8 mouse cellular contexts compared by ENCODE assay signal in genomic region chr13:24802131-24802691, GRCm38 (mm10). TPM values are rescaled to one million over a fixed set of nuclear protein-coding genes. Genes with fewer than 3 reads are reported as not detected.
DNase-seq lines count a peak whose midpoint lies in the region; ATAC-seq and TF ChIP-seq lines count a peak whose summit lies in the region.

No protein-coding gene starts in this region.

- no peak for TF ChIP-seq EP300 in liver, postnatal 0 days (IDR thresholded peaks at IDR 0.05; ENCODE audit: low read depth)

- no peak for ATAC-seq in forebrain, postnatal 0 days
- no peak for ATAC-seq in intestine, embryonic 16.5 days
- no peak for ATAC-seq in liver, postnatal 0 days

- H3K4me1 ChIP-seq in forebrain, postnatal 0 days (ENCODE audit: insufficient read depth), result peaks cover 13% of the 10 kb centered on the region
- peaks cover 3% of the 10 kb centered on the region; the same call in 1 of the 2 replicates for H3K4me1 ChIP-seq in intestine, embryonic 16.5 days (ENCODE audit: control insufficient read depth, insufficient read depth, low read length)
- H3K4me1 ChIP-seq in liver, postnatal 0 days (ENCODE audit: insufficient read depth), result peaks cover 18% of the 10 kb centered on the region

- peak in 1 of 2 experiments; percentile 11 for DNase-seq in layer of hippocampus, adult 2 months (ENCODE audit: low spot score in 2 of 2)
- no peak for DNase-seq in layer of hippocampus, adult 9-10 months (ENCODE audit: low spot score)
- DNase-seq in cerebellum, adult 8-10 months, result peak; percentile 37
- peak; percentile 29 for DNase-seq in forebrain, postnatal 0 days
- peak; percentile 64 for DNase-seq in liver, postnatal 0 days
- peak; percentile 38 for DNase-seq in neural tube, embryonic 10.5 days (ENCODE audit: extremely low spot score, low spot score)
- peak; percentile 43 for DNase-seq in thymus, postnatal 0 days (ENCODE audit: low spot score)

- WGBS in forebrain, postnatal 0 days, result under 1% methylated on average over 26 of the region's 26 CpGs
- under 1% methylated on average over 26 of the region's 26 CpGs for WGBS in intestine, embryonic 16.5 days
- under 1% methylated on average over 26 of the region's 26 CpGs for WGBS in liver, postnatal 0 days (ENCODE audit: insufficient replicate concordance)

- peaks cover 6% of the 10 kb centered on the region; the same call in 1 of the 2 replicates for H3K36me3 ChIP-seq in forebrain, postnatal 0 days (ENCODE audit: insufficient read depth)
- H3K36me3 ChIP-seq in intestine, embryonic 16.5 days (ENCODE audit: control insufficient read depth, insufficient read depth, low read length), result no peaks in the 10 kb centered on the region
- peaks cover 22% of the 10 kb centered on the region for H3K36me3 ChIP-seq in liver, postnatal 0 days (replicated peaks; ENCODE audit: insufficient read depth, low read length)

- H3K27me3 ChIP-seq in forebrain, postnatal 0 days (ENCODE audit: insufficient read depth, low read length), result no peaks in the 10 kb centered on the region
- no peaks in the 10 kb centered on the region for H3K27me3 ChIP-seq in intestine, embryonic 16.5 days (replicated peaks; ENCODE audit: control insufficient read depth, insufficient read depth, low read length)
- H3K27me3 ChIP-seq in liver, postnatal 0 days (ENCODE audit: insufficient read depth, low read length), result no peaks in the 10 kb centered on the region

- H3K9me3 ChIP-seq in forebrain, postnatal 0 days (ENCODE audit: low read length), result no peaks in the 10 kb centered on the region
- no peaks in the 10 kb centered on the region for H3K9me3 ChIP-seq in intestine, embryonic 16.5 days (ENCODE audit: control insufficient read depth, low read length)
- H3K9me3 ChIP-seq in liver, postnatal 0 days (ENCODE audit: low read length), result no peaks in the 10 kb centered on the region

- peak overlapping the region; percentile 87 for H3K9ac ChIP-seq in forebrain, postnatal 0 days
- H3K9ac ChIP-seq in intestine, embryonic 16.5 days (ENCODE audit: low read depth, low read length), result peak overlapping the region; percentile 99
- peak overlapping the region; percentile 97 for H3K9ac ChIP-seq in liver, postnatal 0 days (replicated peaks)

- H3K27ac ChIP-seq in layer of hippocampus, adult 2 months, result peak overlapping the region; percentile 93
- peak overlapping the region; percentile 98 for H3K27ac ChIP-seq in forebrain, postnatal 0 days (ENCODE audit: low read depth, low read length)
- H3K27ac ChIP-seq in intestine, embryonic 16.5 days (ENCODE audit: low read length), result peak overlapping the region; percentile 100; the same call in 1 of the 2 replicates
- peak overlapping the region; percentile 99 for H3K27ac ChIP-seq in liver, postnatal 0 days (ENCODE audit: low read depth)

- TF ChIP-seq CTCF in layer of hippocampus, adult 2 months (conservative IDR thresholded peaks at IDR 0.05), result no peak
- TF ChIP-seq CTCF in forebrain, postnatal 0 days (IDR thresholded peaks at IDR 0.05; ENCODE audit: low read depth), result no peak
- TF ChIP-seq CTCF in liver, postnatal 0 days (IDR thresholded peaks at IDR 0.05; ENCODE audit: low read depth), result no peak

- peak overlapping the region; percentile 68 for H3K4me2 ChIP-seq in forebrain, postnatal 0 days (ENCODE audit: low read depth)
- H3K4me2 ChIP-seq in intestine, embryonic 16.5 days (ENCODE audit: low read depth, low read length), result peak overlapping the region; percentile 70
- peak overlapping the region; percentile 87 for H3K4me2 ChIP-seq in liver, postnatal 0 days (ENCODE audit: low read depth, low read length)

- H3K4me3 ChIP-seq in layer of hippocampus, adult 2 months, result peak overlapping the region; percentile 92
- peak overlapping the region; percentile 68 for H3K4me3 ChIP-seq in forebrain, postnatal 0 days (ENCODE audit: low read depth, low read length)
- H3K4me3 ChIP-seq in intestine, embryonic 16.5 days (ENCODE audit: low read length), result peak overlapping the region; percentile 97
- H3K4me3 ChIP-seq in liver, postnatal 0 days (ENCODE audit: low read depth, low read length), result peak overlapping the region; percentile 88

RNA-seq across cellular contexts. Expression of gene BC005537, which starts 0.8 kb away (rescaled TPM):
- 100 to 1,000 TPM; 161 to 169 TPM for total RNA-seq in layer of hippocampus, adult 2 months (2021)
- 64.2 and 68.4 TPM in 2 replicates for total RNA-seq in forebrain, postnatal 0 days (2014; rRNA removed)
- polyA plus RNA-seq in forebrain, postnatal 0 days (2015; fragmentation: Nextera tagmentation; extraction: Ambion mirVana), result 16.1 and 16.9 TPM in 2 replicates
- polyA plus RNA-seq in intestine, embryonic 16.5 days (2015; fragmentation: Nextera tagmentation; extraction: Ambion mirVana), result 9.4 and 9.6 TPM in 2 replicates
- polyA plus RNA-seq in liver, postnatal 0 days (2015; fragmentation: Nextera tagmentation; extraction: Ambion mirVana), result 10.4 and 10.6 TPM in 2 replicates
- 21.6 and 25.6 TPM in 2 replicates for polyA plus RNA-seq in thymus, postnatal 0 days (2015; fragmentation: Nextera tagmentation; extraction: Ambion mirVana)

RNA-seq across cellular contexts. Expression of gene Acot13, which starts 29.1 kb away (rescaled TPM):
- 100 to 1,000 TPM; 103 TPM for total RNA-seq in layer of hippocampus, adult 2 months (2021)
- 25.0 and 29.1 TPM in 2 replicates for total RNA-seq in forebrain, postnatal 0 days (2014; rRNA removed)
- polyA plus RNA-seq in forebrain, postnatal 0 days (2015; fragmentation: Nextera tagmentation; extraction: Ambion mirVana), result 74.2 and 79.4 TPM in 2 replicates
- polyA plus RNA-seq in intestine, embryonic 16.5 days (2015; fragmentation: Nextera tagmentation; extraction: Ambion mirVana), result 201 and 219 TPM in 2 replicates
- 101 and 102 TPM in 2 replicates for polyA plus RNA-seq in liver, postnatal 0 days (2015; fragmentation: Nextera tagmentation; extraction: Ambion mirVana)
- polyA plus RNA-seq in thymus, postnatal 0 days (2015; fragmentation: Nextera tagmentation; extraction: Ambion mirVana), result 119 and 129 TPM in 2 replicates

RNA-seq across cellular contexts. Expression of gene Tdp2, which starts 29.3 kb away (rescaled TPM):
- 10 to 100 TPM; 22.0 to 22.7 TPM for total RNA-seq in layer of hippocampus, adult 2 months (2021)
- total RNA-seq in forebrain, postnatal 0 days (2014; rRNA removed), result 39.2 and 45.4 TPM in 2 replicates
- 31.4 and 31.7 TPM in 2 replicates for polyA plus RNA-seq in forebrain, postnatal 0 days (2015; fragmentation: Nextera tagmentation; extraction: Ambion mirVana)
- 52.8 TPM in 2 replicates for polyA plus RNA-seq in intestine, embryonic 16.5 days (2015; fragmentation: Nextera tagmentation; extraction: Ambion mirVana)
- polyA plus RNA-seq in liver, postnatal 0 days (2015; fragmentation: Nextera tagmentation; extraction: Ambion mirVana), result 18.3 and 18.4 TPM in 2 replicates
- polyA plus RNA-seq in thymus, postnatal 0 days (2015; fragmentation: Nextera tagmentation; extraction: Ambion mirVana), result 54.3 and 60.2 TPM in 2 replicates

RNA-seq across cellular contexts. Expression of gene Gmnn, which starts 40.5 kb away (rescaled TPM):
- 1 to 10 TPM; 2.3 to 2.9 TPM for total RNA-seq in layer of hippocampus, adult 2 months (2021)
- 4.4 and 5.5 TPM in 2 replicates for total RNA-seq in forebrain, postnatal 0 days (2014; rRNA removed)
- 12.9 and 15.2 TPM in 2 replicates for polyA plus RNA-seq in forebrain, postnatal 0 days (2015; fragmentation: Nextera tagmentation; extraction: Ambion mirVana)
- polyA plus RNA-seq in intestine, embryonic 16.5 days (2015; fragmentation: Nextera tagmentation; extraction: Ambion mirVana), result 81.9 and 90.3 TPM in 2 replicates
- polyA plus RNA-seq in liver, postnatal 0 days (2015; fragmentation: Nextera tagmentation; extraction: Ambion mirVana), result 69.1 and 71.9 TPM in 2 replicates
- polyA plus RNA-seq in thymus, postnatal 0 days (2015; fragmentation: Nextera tagmentation; extraction: Ambion mirVana), result 160 and 170 TPM in 2 replicates

RNA-seq across cellular contexts. Expression of gene D130043K22Rik, which starts 42.7 kb away (rescaled TPM):
- total RNA-seq in layer of hippocampus, adult 2 months (2021), result 10 to 100 TPM; 27.0 to 27.6 TPM
- total RNA-seq in forebrain, postnatal 0 days (2014; rRNA removed), result 10.2 and 13.1 TPM in 2 replicates
- 3.0 and 5.6 TPM in 2 replicates for polyA plus RNA-seq in forebrain, postnatal 0 days (2015; fragmentation: Nextera tagmentation; extraction: Ambion mirVana)
- 2.1 and 2.7 TPM in 2 replicates for polyA plus RNA-seq in intestine, embryonic 16.5 days (2015; fragmentation: Nextera tagmentation; extraction: Ambion mirVana)
- polyA plus RNA-seq in liver, postnatal 0 days (2015; fragmentation: Nextera tagmentation; extraction: Ambion mirVana), result 0.31 and 0.48 TPM in 2 replicates
- polyA plus RNA-seq in thymus, postnatal 0 days (2015; fragmentation: Nextera tagmentation; extraction: Ambion mirVana), result 0.03 and 0.09 TPM in 2 replicates
